Mouse (Mus musculus) cerebellum, adult 9-11 months (tissue): Measurements from ENCODE around the gene Cacna1c.

ENCODE experiments used
- DNase-seq: peaks from one replicate; pipeline ENCODE4 v3.0.0; 2022

Cacna1c gene

GRCm38 (mm10) chr6:118997397-118997796, 198.8 kb downstream of the Cacna1c start:
- no peak for DNase-seq

DNA sequence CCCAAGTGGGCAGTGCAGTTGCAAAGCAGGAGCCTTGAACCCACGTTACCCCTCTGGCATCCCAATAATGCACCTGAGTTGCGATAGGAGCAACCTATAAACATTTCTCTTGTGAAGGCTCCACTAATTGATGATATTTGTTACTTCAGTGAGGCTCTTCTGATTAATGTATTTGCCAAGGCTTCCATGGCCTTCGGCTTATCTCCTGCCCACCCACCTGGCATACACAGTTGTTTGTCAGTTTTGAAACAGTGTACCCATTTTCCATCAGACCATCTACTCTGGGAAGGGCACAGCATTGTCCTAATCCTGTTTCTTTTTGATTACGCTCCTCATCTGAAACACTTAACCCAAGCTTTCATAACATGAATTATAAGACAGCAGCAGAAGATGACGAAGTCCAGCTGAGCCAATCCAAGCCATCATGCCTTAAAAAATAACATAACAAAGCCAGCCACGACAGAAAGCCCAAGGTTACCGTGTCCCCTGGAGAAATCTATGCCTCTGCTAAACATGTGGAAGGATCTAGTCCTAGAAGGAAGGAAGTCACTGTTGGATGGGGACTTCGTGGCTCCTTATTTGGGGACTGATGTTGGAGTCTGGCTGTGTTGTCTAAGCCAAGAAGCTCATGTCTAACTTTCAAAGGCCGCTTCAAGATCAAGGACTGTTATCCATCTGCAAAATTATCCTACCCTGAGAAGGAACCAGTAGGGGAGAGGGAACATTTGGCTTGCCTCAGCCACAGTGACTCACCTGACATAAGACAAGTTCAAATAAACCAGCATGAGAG, 201.8 kb downstream of the Cacna1c start:
- no peak for DNase-seq

GRCm38 (mm10) chr6:118992391-118992790, 203.8 kb downstream of the Cacna1c start:
- no peak for DNase-seq

- DNase-seq, result no peak
Measured at GRCm38 (mm10) chr6:118989999-118990776, 206.0 kb downstream of the Cacna1c start.

DNA sequence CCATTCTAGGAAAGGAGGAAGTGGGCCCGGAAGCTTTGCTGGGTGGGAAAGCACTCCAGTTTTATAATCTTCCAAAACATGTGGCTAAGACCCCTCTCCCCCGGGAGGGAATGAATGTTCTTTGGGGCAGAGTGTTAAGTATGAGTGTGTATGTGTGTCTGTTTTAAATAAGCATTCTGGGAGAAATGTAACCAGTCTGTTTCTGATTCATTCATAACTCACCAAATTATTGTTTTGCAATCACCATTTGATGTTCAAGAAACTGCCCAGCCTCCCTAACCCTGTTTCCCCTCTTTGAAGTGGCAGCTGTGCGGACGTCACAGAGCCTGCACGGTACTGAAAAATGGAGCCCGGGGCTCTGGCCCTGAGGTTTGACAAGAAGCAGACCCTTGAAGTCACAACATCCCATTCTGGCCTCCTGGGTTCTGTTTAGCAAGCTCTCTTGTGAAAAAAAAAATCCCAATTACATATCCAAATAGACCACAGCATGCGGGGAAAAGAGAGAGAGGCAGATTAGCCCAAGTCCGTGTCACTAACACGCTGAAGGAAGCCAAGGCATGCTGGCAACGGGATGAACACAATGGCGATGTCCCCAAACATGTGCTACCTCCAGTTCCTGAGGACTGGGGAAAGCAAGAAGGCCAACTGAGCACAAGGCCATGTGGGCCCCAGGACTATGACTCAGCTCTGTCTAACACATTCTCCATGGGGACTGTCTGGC, 211.9 kb downstream of the Cacna1c start:
- peak; percentile 54 for DNase-seq

DNA sequence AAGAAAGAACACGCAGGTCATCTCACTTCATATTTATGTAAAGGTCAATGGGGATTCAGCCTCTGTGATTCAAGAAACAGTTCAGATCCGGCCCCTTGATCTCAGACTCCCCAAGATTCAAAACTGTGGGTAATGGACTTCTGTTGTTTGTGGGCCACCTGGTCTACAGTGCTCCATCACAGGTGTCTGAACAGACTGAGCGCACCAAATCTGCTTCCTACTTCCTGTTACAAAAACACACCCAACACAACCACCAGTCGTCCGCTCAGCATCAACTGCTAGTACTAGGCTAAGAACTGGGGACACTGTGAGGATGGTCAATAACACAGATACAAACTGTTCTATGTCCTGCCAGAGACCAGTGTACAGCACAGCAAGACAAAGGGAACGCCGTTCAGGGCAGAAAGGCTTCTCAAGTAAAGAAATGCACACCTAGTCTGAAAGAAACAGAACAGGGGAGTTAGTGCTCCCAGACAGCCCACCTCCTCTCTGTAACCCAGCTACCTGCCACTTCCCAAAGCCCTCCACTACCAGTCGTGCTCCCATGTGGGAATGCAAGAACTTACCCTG, 212.7 kb downstream of the Cacna1c start:
- DNase-seq, result no peak

DNA sequence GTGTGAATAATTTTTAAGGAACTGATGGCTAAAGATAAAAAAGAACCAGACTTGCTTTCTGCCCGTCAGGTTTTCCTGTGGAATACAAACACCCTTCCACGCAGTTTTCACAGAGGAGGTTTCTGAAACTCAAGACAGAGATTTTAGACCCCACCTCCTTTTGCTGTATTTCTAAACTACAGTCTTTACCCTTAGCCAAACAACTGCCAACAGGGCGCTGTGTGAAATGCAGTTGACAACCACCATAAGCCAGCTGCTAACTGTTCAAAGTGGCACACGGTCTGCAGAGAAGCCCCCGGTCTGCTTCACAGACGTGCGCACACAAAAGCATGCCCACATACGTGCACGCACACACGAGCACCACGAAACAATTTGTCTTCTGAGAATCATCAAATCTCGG, 216.0 kb downstream of the Cacna1c start:
- DNase-seq, result no peak

GRCm38 (mm10) chr6:118977443-118978271, 218.6 kb downstream of the Cacna1c start:
- DNase-seq, result no peak

DNA sequence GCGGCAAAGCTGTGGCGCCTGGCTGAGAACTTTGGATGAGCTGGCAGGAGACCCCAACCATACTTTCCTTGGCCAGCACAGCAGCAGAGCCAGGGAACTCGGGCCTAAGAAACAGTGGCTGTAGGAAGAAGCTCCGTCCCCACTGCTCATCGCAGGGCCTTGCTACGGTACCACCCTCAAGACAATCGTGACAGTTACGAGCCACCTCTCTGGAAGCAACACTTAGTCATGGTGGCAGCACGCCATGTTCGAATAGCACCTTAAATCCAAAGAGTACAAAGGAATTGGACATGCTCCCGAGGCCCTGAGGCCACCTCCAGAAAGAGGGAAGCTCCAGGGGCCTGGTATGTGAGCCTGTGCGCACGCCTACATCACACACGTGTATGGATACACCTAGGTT, 219.6 kb downstream of the Cacna1c start:
- no peak for DNase-seq

- no peak for DNase-seq
Measured at GRCm38 (mm10) chr6:118971844-118972531, 224.2 kb downstream of the Cacna1c start.

DNA sequence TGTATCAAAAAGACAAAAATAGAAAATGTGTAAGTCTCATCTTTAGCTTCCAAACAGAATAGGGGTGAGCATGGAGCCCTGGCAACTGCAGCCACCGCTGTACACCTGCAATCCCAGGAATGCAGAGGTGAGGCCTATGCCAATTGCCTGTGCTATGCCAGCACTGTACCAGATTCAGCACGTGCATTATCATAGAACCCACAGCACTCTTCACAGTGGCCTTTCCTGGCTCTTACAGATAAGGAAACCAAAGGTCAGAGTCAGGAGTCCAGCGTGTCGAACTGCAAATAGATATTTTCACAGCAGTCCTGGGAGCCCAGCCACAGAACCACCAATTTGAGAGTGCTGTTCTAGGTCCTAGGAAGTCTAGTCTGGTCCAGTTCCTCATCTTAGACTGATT, 227.4 kb downstream of the Cacna1c start:
- no peak for DNase-seq

DNA sequence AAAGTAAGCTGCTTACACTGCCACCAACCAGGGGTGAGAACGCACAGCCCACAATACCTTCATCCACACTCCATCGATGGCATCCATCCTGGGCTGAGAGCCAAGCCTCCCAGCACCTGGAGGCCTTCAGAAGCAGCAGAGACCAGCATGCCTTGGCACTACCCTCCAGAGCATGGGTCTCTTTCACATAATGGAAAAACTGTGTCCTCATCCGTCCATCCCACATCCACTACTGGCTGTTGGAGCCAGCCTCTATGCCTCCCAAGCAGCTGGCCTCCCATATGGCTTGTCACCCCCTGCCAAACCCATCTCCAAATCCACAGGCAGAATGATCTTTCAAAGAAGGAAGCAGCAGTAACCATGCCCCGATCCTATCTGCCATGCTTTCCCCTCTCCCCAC, 229.3 kb downstream of the Cacna1c start:
- DNase-seq, result peak; percentile 80

DNA sequence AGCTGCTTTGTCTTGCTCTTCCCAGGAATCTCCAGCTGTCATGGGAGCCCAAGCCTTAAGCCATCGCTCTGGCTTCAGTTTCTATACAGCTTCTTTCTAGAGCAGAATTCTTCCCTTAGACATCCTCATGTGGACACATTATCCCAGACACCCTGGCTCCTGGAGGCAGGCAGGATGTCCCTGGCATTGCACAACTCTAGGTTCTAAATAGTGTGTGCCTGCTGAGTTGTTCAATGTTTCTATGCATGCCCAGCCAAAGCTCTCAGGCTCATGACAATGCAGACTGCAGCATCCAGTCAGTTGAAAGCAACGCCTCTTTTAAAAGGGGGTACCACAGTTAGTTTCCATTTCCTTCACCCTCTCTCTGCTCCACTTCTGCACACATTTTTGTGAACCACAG, 230.6 kb downstream of the Cacna1c start:
- DNase-seq, result no peak

GRCm38 (mm10) chr6:118963806-118964205, 232.4 kb downstream of the Cacna1c start:
- no peak for DNase-seq

GRCm38 (mm10) chr6:118963283-118963682, 232.9 kb downstream of the Cacna1c start:
- no peak for DNase-seq

DNA sequence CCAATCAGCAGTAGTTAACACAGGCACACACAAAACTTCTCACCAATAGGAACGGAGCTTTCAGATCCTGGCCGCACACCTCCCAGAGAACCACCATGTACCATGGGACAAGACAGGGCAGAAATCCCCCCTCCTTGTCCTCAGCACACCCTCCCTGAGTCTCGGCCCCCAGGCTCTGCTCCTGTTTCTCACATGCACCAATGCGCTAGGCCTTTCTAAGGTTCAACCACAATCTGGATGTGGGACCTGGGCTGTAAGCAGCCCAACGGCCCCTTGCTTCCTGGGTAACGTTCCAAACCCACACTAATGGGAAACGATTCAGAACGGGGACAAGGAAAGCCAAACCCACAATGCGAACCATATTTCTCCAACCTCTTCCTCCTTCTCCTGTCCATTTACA, 237.7 kb downstream of the Cacna1c start:
- no peak for DNase-seq

DNA sequence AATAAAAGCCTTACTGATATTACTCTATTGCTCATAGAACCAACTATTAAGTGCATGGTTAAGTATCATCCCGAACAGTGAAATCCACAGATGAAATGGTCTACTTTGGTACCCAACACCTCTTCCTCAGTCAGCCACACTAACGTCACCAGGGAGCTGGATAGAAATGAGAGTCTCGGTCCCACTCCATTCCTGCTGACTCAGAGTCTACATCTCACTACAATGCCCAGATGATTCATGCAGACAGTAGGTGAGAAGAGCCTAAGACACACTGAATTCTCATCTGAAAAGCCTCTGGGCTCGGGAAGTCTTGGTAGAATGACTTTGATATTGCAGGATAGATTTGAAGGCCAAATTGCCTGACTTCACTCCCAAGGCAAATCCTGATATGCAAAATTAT, 240.0 kb downstream of the Cacna1c start:
- DNase-seq, result no peak

DNA sequence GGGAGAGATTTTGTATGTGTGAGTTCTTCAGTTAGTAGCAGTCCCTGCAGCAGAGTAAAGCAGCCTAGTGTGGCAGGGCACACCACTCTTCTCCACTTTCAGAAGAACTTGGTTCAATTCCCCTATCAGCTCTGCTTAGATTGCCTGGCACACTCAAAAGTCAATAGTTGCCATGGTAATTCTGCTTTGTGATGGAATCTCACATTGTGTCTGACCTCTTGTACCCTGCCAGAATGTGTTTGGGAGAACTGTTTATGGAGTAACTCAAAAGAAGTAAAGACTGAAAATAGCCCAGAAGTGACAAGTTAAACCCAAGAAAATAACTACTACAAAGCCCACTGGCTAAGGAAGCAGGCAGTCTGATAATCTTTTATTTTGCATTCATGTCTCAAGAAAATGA, 240.4 kb downstream of the Cacna1c start:
- no peak for DNase-seq

GRCm38 (mm10) chr6:118954988-118955554, 241.1 kb downstream of the Cacna1c start:
- no peak for DNase-seq

- peak; percentile 54 for DNase-seq
Measured at GRCm38 (mm10) chr6:118952377-118952776, 243.8 kb downstream of the Cacna1c start.

- no peak for DNase-seq
Measured at GRCm38 (mm10) chr6:118950190-118950589, 246.0 kb downstream of the Cacna1c start.
